In genomic region chr10:17356041-17356440, GRCm38 (mm10) we compare ENCODE assay signal across 13 mouse cellular contexts.
DNase-seq lines count a peak whose midpoint lies in the region; ATAC-seq lines count a peak whose summit lies in the region.
"Had no signal": no experiment of that assay in that cellular context is flagged by ENCODE, and none has a peak within 500 bp of the region (broad histone marks: within the 10 kb centered on the region; RNA-seq: fewer than 3 reads in every experiment).

No protein-coding gene starts in this region.

- no peak for DNase-seq in heart, postnatal 10 days
- DNase-seq in lung, postnatal 14 days, result no peak
- DNase-seq in embryo, embryonic 9.5 days (ENCODE audit: extremely low spot score), result peak; percentile 10
- no peak for DNase-seq in left cerebral cortex, postnatal 14 days (ENCODE audit: low spot score in 2 of 2)
- no peak for DNase-seq in right cerebral cortex, postnatal 14 days
- DNase-seq: cerebellum, adult 9-10 months; gastrocnemius, postnatal 14 days; layer of hippocampus, postnatal 36 days had no signal

- H3K27ac ChIP-seq in heart, embryonic 15.5 days, result 0 out of 2 replicates have a peak overlapping the region, but pooled peaks have one; percentile 10
- peak overlapping the region; percentile 58 for H3K27ac ChIP-seq in lung, embryonic 16.5 days (ENCODE audit: low read length)
- no peak overlapping the region for H3K27ac ChIP-seq in midbrain, embryonic 13.5 days
- H3K27ac ChIP-seq: liver, embryonic 14.5 days had no signal

- H3K9ac ChIP-seq in heart, embryonic 15.5 days, result no peak overlapping the region
- no peak overlapping the region for H3K9ac ChIP-seq in lung, embryonic 16.5 days (ENCODE audit: low read length)
- no peak overlapping the region for H3K9ac ChIP-seq in midbrain, embryonic 13.5 days (replicated peaks)
- H3K9ac ChIP-seq: liver, embryonic 14.5 days had no signal

- no peaks in the 10 kb centered on the region for H3K4me1 ChIP-seq in heart, embryonic 15.5 days (replicated peaks)
- H3K4me1 ChIP-seq in lung, embryonic 16.5 days (replicated peaks; ENCODE audit: control insufficient read depth, insufficient read depth, low read length), result no peaks in the 10 kb centered on the region; the same call in 1 of the 2 replicates
- peaks cover 14% of the 10 kb centered on the region for H3K4me1 ChIP-seq in midbrain, embryonic 13.5 days (replicated peaks)

- H3K9me3 ChIP-seq in heart, embryonic 15.5 days (replicated peaks), result no peaks in the 10 kb centered on the region
- H3K9me3 ChIP-seq in lung, embryonic 16.5 days (ENCODE audit: control insufficient read depth, low read length), result no peaks in the 10 kb centered on the region
- H3K9me3 ChIP-seq in midbrain, embryonic 13.5 days, result no peaks in the 10 kb centered on the region

- intact Hi-C loops in heart, postnatal 10 days (cut with DNase I), result no loop called here
- intact Hi-C loops in left cerebral cortex, postnatal 14 days (cut with DNase I), result no loop called here

- WGBS in heart, embryonic 15.5 days, result 57% methylated on average over 3 of the region's 3 CpGs
- WGBS in lung, embryonic 16.5 days, result 29% methylated on average over 3 of the region's 3 CpGs
- WGBS in midbrain, embryonic 13.5 days, result 26% methylated on average over 3 of the region's 3 CpGs

- no peak overlapping the region for H3K4me3 ChIP-seq in heart, embryonic 15.5 days
- no peak overlapping the region for H3K4me3 ChIP-seq in lung, embryonic 16.5 days (ENCODE audit: low read length)
- H3K4me3 ChIP-seq in midbrain, embryonic 13.5 days (replicated peaks), result no peak overlapping the region

- ATAC-seq in heart, embryonic 15.5 days (replicated peaks; ENCODE audit: insufficient number of reproducible peaks, insufficient read depth, low FRiP score, low read depth), result no peak
- peak; percentile 78 for ATAC-seq in lung, embryonic 16.5 days (ENCODE audit: low read depth)
- ATAC-seq in midbrain, embryonic 13.5 days, result peak; percentile 68; the same call in 1 of the 2 replicates
- ATAC-seq: intestine, postnatal 0 days had no signal

- H3K36me3 ChIP-seq in heart, embryonic 15.5 days, result no peaks in the 10 kb centered on the region
- H3K36me3 ChIP-seq in lung, embryonic 16.5 days (ENCODE audit: control insufficient read depth, insufficient read depth, low read length), result no peaks in the 10 kb centered on the region
- no peaks in the 10 kb centered on the region for H3K36me3 ChIP-seq in midbrain, embryonic 13.5 days

- H3K4me2 ChIP-seq in heart, embryonic 15.5 days, result no peak overlapping the region
- H3K4me2 ChIP-seq in lung, embryonic 16.5 days (ENCODE audit: low read depth, low read length), result no peak overlapping the region
- no peak overlapping the region for H3K4me2 ChIP-seq in midbrain, embryonic 13.5 days (replicated peaks)

- H3K27me3 ChIP-seq in heart, embryonic 15.5 days, result no peaks in the 10 kb centered on the region
- H3K27me3 ChIP-seq in lung, embryonic 16.5 days (ENCODE audit: control insufficient read depth, insufficient read depth, low read depth, low read length), result no peaks in the 10 kb centered on the region
- H3K27me3 ChIP-seq in midbrain, embryonic 13.5 days, result no peaks in the 10 kb centered on the region
